Mouse (Mus musculus): ENCODE measurements around the gene Rab10. TPM values are rescaled to one million over a fixed set of nuclear protein-coding genes. Genes with fewer than 3 reads are reported as not detected.
"Not testable (repeated sequence)": the region's sequence is repeated elsewhere in the genome, so short reads cannot be mapped to it uniquely, and the experiment has no call there.

Rab10 gene
- polyA plus RNA-seq, 1 experiment from 2014 or later: 151 TPM

DNA sequence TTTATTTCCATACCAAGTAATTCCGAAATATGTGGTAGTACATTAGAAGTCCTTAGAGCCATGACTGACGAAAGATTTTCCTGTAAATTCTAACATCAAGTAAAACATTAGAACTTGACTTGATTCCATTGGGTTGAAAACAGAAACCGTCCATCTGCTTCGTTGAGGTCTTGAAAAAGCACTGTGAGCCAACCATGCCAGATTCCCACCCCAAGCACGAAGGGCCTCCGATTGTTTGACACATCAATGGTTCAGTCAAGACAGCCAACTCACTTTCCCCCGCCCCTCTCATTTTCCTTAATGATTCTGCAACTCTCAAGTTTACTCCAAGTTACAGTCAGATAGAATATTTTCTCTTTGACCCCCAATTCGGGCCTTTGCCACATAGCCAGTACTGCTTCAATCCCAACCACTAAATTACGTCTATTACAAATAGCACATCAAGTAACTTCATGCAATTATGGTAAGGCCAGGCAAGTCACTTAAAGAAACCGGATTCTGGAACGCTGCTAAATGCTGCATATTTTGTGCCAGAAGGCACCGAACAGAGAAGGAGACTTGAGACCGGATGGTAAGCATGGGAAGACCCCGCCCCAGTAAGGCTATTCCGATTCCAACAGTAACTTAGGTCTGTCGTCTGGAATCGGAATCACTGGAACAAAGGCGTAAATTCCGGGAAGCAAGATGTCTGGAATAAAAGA lies 1.1 kb downstream of the Rab10 start:
- Histone ChIP-seq H3K27me3 (ENCODE audit: control insufficient read depth, insufficient read depth, low read depth, low read length) (no peaks in the 10 kb centered on the region), H3K4me2 (ENCODE audit: low read length) (peak overlapping the region; percentile 60), H3K36me3 (ENCODE audit: control insufficient read depth, insufficient read depth, low read length) (no peaks in the 10 kb centered on the region), H3K27ac (ENCODE audit: low read length) (peak overlapping the region; percentile 96), H3K9ac (ENCODE audit: low read depth, low read length) (peak overlapping the region; percentile 88), H3K9me3 (replicated peaks; ENCODE audit: control insufficient read depth, low read length, poor library complexity, severe bottlenecking) (no peaks in the 10 kb centered on the region), H3K4me3 (ENCODE audit: low read depth, low read length) (peak overlapping the region; percentile 74), H3K4me1 (ENCODE audit: control insufficient read depth, insufficient read depth, low read length) (peaks cover 24% of the 10 kb centered on the region)
- ATAC-seq: no peak
- WGBS: 4% methylated on average over 19 of the region's 19 CpGs

DNA sequence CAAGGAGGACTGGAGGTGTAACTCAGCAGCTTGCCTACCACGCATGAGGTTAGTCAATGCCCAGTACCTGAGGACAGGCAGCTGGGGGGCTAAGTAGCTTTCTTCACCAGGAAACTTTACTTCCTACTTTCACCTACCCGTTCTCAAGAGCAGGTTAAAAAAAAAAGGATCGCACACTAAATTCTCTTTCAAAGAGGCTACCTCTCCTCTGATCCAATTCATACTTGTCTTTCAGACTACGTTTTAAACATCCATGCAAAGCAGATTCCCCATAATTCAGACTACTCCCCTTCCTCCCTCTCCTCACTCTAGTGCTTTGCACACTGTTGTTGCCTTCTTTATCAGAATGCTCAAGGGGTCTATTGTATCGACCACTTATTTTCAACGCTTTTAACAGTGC lies 2.2 kb downstream of the Rab10 start:
- Histone ChIP-seq H3K9me3 (replicated peaks; ENCODE audit: control insufficient read depth, low read length, poor library complexity, severe bottlenecking) (no peaks in the 10 kb centered on the region), H3K4me1 (ENCODE audit: control insufficient read depth, insufficient read depth, low read length) (peaks cover 24% of the 10 kb centered on the region), H3K36me3 (ENCODE audit: control insufficient read depth, insufficient read depth, low read length) (no peaks in the 10 kb centered on the region), H3K27me3 (ENCODE audit: control insufficient read depth, insufficient read depth, low read depth, low read length) (no peaks in the 10 kb centered on the region), H3K4me2 (ENCODE audit: low read length) (peak overlapping the region; percentile 60), H3K27ac (ENCODE audit: low read length) (no peak overlapping the region), H3K9ac (ENCODE audit: low read depth, low read length) (peak overlapping the region; percentile 54), H3K4me3 (ENCODE audit: low read depth, low read length) (peak overlapping the region; percentile 74)
- no peak for ATAC-seq
- WGBS: 39% methylated on average over 6 of the region's 6 CpGs

- no peaks in the 10 kb centered on the region for H3K36me3 ChIP-seq (ENCODE audit: control insufficient read depth, insufficient read depth, low read length)
- no peak overlapping the region for H3K27ac ChIP-seq (ENCODE audit: low read length)
- no peak for ATAC-seq
- no peak overlapping the region for H3K4me2 ChIP-seq (ENCODE audit: low read length)
- H3K27me3 ChIP-seq (ENCODE audit: control insufficient read depth, insufficient read depth, low read depth, low read length): no peaks in the 10 kb centered on the region
- peaks cover 16% of the 10 kb centered on the region for H3K4me1 ChIP-seq (ENCODE audit: control insufficient read depth, insufficient read depth, low read length)
- WGBS: 100% methylated on average over 2 of the region's 2 CpGs
- H3K4me3 ChIP-seq (ENCODE audit: low read depth, low read length): no peak overlapping the region
- H3K9ac ChIP-seq (ENCODE audit: low read depth, low read length): no peak overlapping the region
- 0 out of 2 replicates have a peak, but pooled peaks cover 2% of the 10 kb centered on the region for H3K9me3 ChIP-seq (replicated peaks; ENCODE audit: control insufficient read depth, low read length, poor library complexity, severe bottlenecking)
These were observed 4.5 kb downstream of the Rab10 start for GRCm38 (mm10) chr12:3305238-3305637.

GRCm38 (mm10) chr12:3297622-3298021 lies 12.1 kb downstream of the Rab10 start:
- ATAC-seq; H3K4me1 ChIP-seq (ENCODE audit: control insufficient read depth, insufficient read depth, low read length): not testable (repeated sequence)

DNA sequence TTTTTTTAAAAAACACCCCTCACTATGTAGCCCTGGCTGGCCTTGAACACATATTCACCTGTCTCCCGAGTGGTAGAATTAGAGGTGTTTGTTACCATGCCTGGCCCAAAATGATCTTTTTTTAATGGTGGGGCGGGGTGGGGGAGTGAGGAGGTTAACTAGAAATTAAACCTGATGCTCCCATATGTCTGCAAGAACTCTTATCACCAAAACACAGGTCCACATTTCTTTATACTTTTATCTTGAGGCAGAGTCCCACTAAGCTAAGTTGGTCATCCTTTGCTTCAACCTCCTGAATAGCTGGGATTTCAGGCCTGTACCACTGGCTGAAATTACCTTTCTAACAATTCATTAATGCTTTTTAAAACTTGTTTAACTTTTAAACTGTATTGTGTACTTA lies 13.7 kb downstream of the Rab10 start:
- H3K27ac ChIP-seq (ENCODE audit: low read length): no peak overlapping the region
- H3K27me3 ChIP-seq (ENCODE audit: control insufficient read depth, insufficient read depth, low read depth, low read length): no peaks in the 10 kb centered on the region
- H3K4me2 ChIP-seq (ENCODE audit: low read length): no peak overlapping the region
- H3K4me1 ChIP-seq (ENCODE audit: control insufficient read depth, insufficient read depth, low read length): no peaks in the 10 kb centered on the region
- H3K4me3 ChIP-seq (ENCODE audit: low read depth, low read length): no peak overlapping the region
- 99% methylated on average over 2 of the region's 2 CpGs for WGBS
- peaks cover 3% of the 10 kb centered on the region; the same call in 1 of the 2 replicates for H3K36me3 ChIP-seq (ENCODE audit: control insufficient read depth, insufficient read depth, low read length)
- H3K9ac ChIP-seq (ENCODE audit: low read depth, low read length): no peak overlapping the region
- 0 out of 2 replicates have a peak, but pooled peaks cover 2% of the 10 kb centered on the region for H3K9me3 ChIP-seq (replicated peaks; ENCODE audit: control insufficient read depth, low read length, poor library complexity, severe bottlenecking)
- ATAC-seq: no peak

More at GRCm38 (mm10) chr12:3297622-3298021, 12.1 kb downstream of the Rab10 start:
- not testable (repeated sequence) for H3K4me2 ChIP-seq (ENCODE audit: low read length); H3K4me3 ChIP-seq (ENCODE audit: low read depth, low read length); H3K27me3 ChIP-seq (ENCODE audit: control insufficient read depth, insufficient read depth, low read depth, low read length); H3K9ac ChIP-seq (ENCODE audit: low read depth, low read length); H3K36me3 ChIP-seq (ENCODE audit: control insufficient read depth, insufficient read depth, low read length); H3K27ac ChIP-seq (ENCODE audit: low read length); H3K9me3 ChIP-seq (replicated peaks; ENCODE audit: control insufficient read depth, low read length, poor library complexity, severe bottlenecking)
- 94% methylated on average over 6 of the region's 6 CpGs for WGBS

GRCm38 (mm10) chr12:3291849-3292248 lies 17.9 kb downstream of the Rab10 start:
- Histone ChIP-seq H3K27me3 (ENCODE audit: control insufficient read depth, insufficient read depth, low read depth, low read length) (no peaks in the 10 kb centered on the region), H3K9me3 (replicated peaks; ENCODE audit: control insufficient read depth, low read length, poor library complexity, severe bottlenecking) (0 out of 2 replicates have a peak, but pooled peaks cover 2% of the 10 kb centered on the region), H3K4me1 (ENCODE audit: control insufficient read depth, insufficient read depth, low read length) (no peaks in the 10 kb centered on the region), H3K9ac (ENCODE audit: low read depth, low read length) (no peak overlapping the region), H3K4me2 (ENCODE audit: low read length) (no peak overlapping the region), H3K36me3 (ENCODE audit: control insufficient read depth, insufficient read depth, low read length) (peaks cover 6% of the 10 kb centered on the region; the same call in 1 of the 2 replicates), H3K27ac (ENCODE audit: low read length) (no peak overlapping the region), H3K4me3 (ENCODE audit: low read depth, low read length) (no peak overlapping the region)
- WGBS: 100% methylated on average over 1 of the region's 1 CpGs
- ATAC-seq: no peak

GRCm38 (mm10) chr12:3291038-3291437 lies 18.7 kb downstream of the Rab10 start:
- no peaks in the 10 kb centered on the region for H3K27me3 ChIP-seq (ENCODE audit: control insufficient read depth, insufficient read depth, low read depth, low read length)
- no peaks in the 10 kb centered on the region for H3K4me1 ChIP-seq (ENCODE audit: control insufficient read depth, insufficient read depth, low read length)
- no peak overlapping the region for H3K4me2 ChIP-seq (ENCODE audit: low read length)
- ATAC-seq: no peak
- no peak overlapping the region for H3K4me3 ChIP-seq (ENCODE audit: low read depth, low read length)
- 0 out of 2 replicates have a peak, but pooled peaks cover 2% of the 10 kb centered on the region for H3K9me3 ChIP-seq (replicated peaks; ENCODE audit: control insufficient read depth, low read length, poor library complexity, severe bottlenecking)
- H3K27ac ChIP-seq (ENCODE audit: low read length): no peak overlapping the region
- H3K36me3 ChIP-seq (ENCODE audit: control insufficient read depth, insufficient read depth, low read length): peaks cover 6% of the 10 kb centered on the region; the same call in 1 of the 2 replicates
- H3K9ac ChIP-seq (ENCODE audit: low read depth, low read length): no peak overlapping the region
- 90% methylated on average over 4 of the region's 4 CpGs for WGBS

- ATAC-seq: no peak
- Histone ChIP-seq H3K9ac (ENCODE audit: low read depth, low read length) (no peak overlapping the region), H3K4me1 (ENCODE audit: control insufficient read depth, insufficient read depth, low read length) (no peaks in the 10 kb centered on the region), H3K27ac (ENCODE audit: low read length) (no peak overlapping the region), H3K4me2 (ENCODE audit: low read length) (no peak overlapping the region), H3K27me3 (ENCODE audit: control insufficient read depth, insufficient read depth, low read depth, low read length) (no peaks in the 10 kb centered on the region), H3K36me3 (ENCODE audit: control insufficient read depth, insufficient read depth, low read length) (peaks cover 6% of the 10 kb centered on the region; the same call in 1 of the 2 replicates), H3K9me3 (replicated peaks; ENCODE audit: control insufficient read depth, low read length, poor library complexity, severe bottlenecking) (0 out of 2 replicates have a peak, but pooled peaks cover 2% of the 10 kb centered on the region), H3K4me3 (ENCODE audit: low read depth, low read length) (no peak overlapping the region)
- WGBS: 100% methylated on average over 1 of the region's 1 CpGs
These were observed 21.3 kb downstream of the Rab10 start for GRCm38 (mm10) chr12:3288440-3288839.

GRCm38 (mm10) chr12:3285919-3286318 lies 23.9 kb downstream of the Rab10 start:
- Histone ChIP-seq H3K4me3 (ENCODE audit: low read depth, low read length) (no peak overlapping the region), H3K9ac (ENCODE audit: low read depth, low read length) (no peak overlapping the region), H3K27me3 (ENCODE audit: control insufficient read depth, insufficient read depth, low read depth, low read length) (no peaks in the 10 kb centered on the region), H3K4me2 (ENCODE audit: low read length) (no peak overlapping the region), H3K27ac (ENCODE audit: low read length) (no peak overlapping the region), H3K4me1 (ENCODE audit: control insufficient read depth, insufficient read depth, low read length) (no peaks in the 10 kb centered on the region), H3K36me3 (ENCODE audit: control insufficient read depth, insufficient read depth, low read length) (peaks cover 5% of the 10 kb centered on the region; the same call in 1 of the 2 replicates), H3K9me3 (replicated peaks; ENCODE audit: control insufficient read depth, low read length, poor library complexity, severe bottlenecking) (0 out of 2 replicates have a peak, but pooled peaks cover 2% of the 10 kb centered on the region)
- 87% methylated on average over 1 of the region's 1 CpGs for WGBS
- ATAC-seq: no peak

Data from midbrain, embryonic 16.5 days (tissue).